Mouse (Mus musculus): ENCODE results near the gene Mprip.
"Not testable (repeated sequence)": the region's sequence is repeated elsewhere in the genome, so short reads cannot be mapped to it uniquely, and the experiment has no call there.

Mprip gene

DNA sequence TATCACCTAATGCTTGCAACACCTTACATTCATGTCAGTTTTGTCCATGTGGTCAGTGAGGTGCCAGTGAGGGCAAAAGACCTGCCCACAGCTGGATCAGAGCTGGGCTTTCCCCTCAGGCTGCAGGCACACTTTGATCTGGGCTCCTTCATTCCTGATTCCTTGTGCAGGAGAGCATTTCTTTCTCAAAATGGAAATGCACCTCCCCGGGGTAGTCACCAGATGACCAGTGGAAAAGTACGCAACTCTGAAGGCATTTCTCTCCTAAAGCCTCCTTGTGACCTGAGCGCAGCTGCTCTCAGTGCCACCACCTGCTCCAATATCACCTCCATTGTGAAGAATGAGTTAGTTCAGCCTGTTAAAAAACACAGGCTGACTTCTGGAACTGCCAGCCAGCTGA, at the start of gene Mprip:
Mprip (plus strand) TSS at position 301 of the 400 bp plus-strand sequence.
- DNase-seq = no peak

- DNase-seq = no peak
These were observed 49.5 kb upstream of the Mprip start for GRCm38 (mm10) chr11:59611646-59612045.

DNA sequence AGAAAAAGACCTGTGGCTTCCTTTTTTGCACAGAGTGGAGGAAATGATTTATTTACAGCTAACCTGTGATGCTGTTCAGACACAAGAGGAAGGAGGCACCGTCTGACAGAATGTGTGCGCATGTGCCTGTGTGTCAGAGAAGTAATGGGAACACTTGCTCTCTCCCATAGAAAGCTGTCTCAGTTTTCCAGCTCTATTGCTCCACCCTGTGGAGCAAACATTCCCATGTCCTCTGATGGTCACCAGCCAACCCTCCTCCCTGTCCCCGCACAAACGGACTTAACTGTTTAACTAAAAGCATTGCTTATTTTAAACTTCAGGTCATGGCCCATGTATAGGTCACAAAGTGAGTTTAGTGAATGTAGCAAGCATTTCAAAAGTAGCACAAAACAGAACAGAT, 47.0 kb upstream of the Mprip start:
- DNase-seq = peak in 1 of 2 experiments; percentile 64

GRCm38 (mm10) chr11:59616986-59617385, 44.1 kb upstream of the Mprip start:
- DNase-seq = not testable (repeated sequence)

DNA sequence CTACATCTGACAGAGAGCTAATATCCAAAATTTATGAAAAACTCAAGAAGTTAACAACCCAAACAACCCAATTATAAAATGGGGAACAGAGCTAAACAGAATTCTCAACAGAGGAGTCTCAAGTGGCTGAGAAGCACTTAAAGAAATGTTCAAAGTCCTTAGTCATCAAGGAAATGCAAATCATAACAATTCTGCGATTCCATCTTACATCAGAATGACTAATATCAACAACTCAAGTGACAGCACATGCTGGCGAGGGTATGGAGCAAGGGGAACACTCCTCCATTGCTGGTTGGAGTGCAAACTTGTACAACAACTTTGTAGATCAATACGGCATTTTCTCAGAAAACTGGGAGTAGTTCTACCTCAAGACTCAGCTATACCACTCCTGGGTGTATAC, 38.9 kb upstream of the Mprip start:
- no peak for DNase-seq

DNA sequence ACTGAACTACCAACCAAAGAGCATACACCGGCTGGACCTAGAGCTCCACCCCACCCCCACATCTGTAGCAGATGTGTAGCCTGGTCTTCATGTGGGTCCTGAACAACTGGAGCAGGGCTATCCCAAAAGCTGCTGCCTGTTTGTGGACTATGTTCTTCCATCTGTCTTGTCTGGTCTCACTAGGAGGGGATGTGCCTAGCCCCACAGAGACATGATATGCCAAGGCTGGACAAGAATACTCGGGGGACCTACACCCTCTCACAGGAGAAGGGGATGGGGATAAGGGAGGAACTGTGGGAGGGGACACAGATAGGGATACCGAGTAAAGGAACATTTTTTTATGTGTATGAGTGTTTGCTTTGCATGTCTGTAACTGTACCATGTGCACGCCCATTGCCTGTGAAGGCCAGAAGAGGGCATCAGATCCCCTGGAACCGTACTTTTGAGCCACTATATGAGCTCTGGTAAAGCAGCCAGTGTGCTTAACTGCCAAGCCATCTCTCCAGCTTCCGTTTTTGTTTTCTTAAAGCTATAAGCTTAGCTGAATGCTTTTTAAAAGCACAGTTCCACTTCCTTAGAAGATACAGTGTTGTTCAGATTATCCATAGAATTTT, 37.0 kb upstream of the Mprip start:
- peak; percentile 71 to 82 for DNase-seq

DNA sequence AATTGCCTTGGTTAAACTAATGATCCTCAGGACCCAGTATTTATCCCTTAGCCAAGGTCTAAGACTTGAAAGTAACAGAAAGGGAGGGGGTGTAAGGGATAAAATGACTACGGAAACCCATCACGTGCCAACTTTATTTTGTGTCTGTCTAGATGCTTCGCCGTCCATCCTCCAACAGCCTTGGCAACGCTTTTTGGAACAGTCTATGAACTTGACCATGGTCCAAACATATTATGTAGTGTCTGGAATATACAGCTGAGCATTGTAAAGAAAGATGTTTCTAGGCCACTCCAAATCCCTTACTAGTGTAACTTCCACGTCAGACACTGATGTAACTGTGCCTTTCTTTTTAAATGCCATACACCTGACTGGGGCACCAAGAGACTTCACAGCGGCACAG, 34.9 kb upstream of the Mprip start:
- no peak for DNase-seq

DNA sequence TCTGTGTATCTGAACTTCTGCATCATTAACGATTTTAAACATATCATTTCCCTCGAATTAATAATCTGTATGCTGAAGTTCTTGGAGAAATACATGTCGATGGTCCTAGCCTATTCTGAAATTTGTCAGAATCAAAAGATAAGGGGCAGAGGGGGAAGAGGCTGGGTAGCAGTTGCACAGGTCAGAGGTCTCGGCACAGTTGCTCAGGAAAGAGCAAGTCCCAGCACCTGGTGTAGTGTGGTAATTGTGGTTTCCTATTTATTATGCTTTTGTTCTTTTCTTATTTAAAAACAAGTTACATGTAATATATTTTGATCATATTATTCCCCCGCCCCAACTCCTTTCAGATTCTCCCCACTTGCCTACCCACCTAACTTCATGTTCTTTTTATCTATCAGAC, 32.9 kb upstream of the Mprip start:
- no peak for DNase-seq

GRCm38 (mm10) chr11:59629871-59630270, 31.2 kb upstream of the Mprip start:
- DNase-seq = no peak

GRCm38 (mm10) chr11:59631980-59632379, 29.1 kb upstream of the Mprip start:
- no peak for DNase-seq

DNA sequence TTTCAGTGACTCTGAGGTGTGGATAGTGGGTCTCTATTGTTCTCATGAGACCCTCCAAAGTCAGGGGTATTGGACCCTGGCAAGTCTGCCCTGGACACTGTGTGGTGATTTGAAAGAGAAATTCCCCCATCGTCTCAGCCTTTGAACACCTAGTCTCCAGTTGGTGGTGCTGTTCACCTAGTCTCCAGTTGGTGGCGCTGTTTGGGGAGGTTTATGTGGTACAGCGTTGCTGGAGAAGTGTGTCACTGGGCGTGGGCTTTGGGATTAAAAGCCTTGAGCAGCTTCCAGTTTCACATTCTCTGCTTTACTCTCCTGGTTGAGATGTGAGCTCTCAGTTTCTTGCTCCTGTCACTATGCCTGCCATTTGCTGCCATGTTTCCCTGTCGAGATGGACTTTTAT, 28.1 kb upstream of the Mprip start:
- peak; percentile 34 to 68 for DNase-seq

GRCm38 (mm10) chr11:59634001-59634660, 27.0 kb upstream of the Mprip start:
- no peak for DNase-seq

DNA sequence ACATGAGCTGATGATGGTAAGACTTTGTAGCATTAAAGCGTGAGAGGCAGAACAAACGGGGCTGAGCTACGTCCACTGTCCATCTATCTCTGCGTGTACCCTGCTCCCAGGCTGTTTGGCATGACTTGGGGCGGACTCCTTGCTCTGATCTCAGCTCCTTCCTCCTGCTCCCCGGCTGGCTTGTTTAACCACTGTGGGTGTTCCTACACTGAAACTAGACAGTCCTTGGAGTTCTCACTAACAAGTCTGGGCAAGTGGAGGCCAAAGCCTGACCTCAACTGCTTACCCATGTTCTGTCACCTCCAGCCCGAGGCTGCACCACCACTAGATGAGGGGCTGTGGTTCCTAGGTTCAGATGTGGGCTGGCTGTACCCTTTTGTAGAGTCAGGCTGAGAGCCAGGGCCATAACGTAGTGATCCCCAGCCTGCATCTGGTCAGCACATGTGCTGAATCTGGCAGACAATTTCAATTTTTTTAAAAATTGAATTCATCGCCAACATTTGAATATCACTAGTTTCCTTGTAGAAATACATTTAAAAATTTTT, 25.8 kb upstream of the Mprip start:
- no peak for DNase-seq

GRCm38 (mm10) chr11:59635821-59636694, 25.0 kb upstream of the Mprip start:
- DNase-seq = peak; percentile 35 to 37

- no peak for DNase-seq
These were observed 24.2 kb upstream of the Mprip start for GRCm38 (mm10) chr11:59636695-59637414.

- DNase-seq = no peak
These were observed 21.0 kb upstream of the Mprip start for GRCm38 (mm10) chr11:59639957-59640643.

DNA sequence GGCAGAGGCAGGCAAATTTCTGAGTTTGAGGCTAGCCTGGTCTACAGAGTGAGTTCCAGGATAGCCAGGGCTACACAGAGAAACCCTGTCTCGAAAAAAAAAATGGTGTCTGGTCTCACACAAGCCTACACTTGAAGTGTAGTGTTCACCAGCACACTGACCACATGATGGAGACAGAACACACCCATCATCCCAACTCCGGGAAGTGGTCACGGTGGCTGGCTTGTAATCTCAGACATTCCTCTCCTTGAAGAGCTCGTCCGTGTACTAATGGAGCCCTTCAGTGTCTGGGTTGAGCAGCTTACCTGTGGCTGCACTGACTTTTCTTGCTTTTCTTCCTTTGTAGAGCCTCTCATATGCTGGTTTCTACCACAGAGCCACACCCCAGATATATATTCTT, 19.9 kb upstream of the Mprip start:
- DNase-seq = no peak

DNA sequence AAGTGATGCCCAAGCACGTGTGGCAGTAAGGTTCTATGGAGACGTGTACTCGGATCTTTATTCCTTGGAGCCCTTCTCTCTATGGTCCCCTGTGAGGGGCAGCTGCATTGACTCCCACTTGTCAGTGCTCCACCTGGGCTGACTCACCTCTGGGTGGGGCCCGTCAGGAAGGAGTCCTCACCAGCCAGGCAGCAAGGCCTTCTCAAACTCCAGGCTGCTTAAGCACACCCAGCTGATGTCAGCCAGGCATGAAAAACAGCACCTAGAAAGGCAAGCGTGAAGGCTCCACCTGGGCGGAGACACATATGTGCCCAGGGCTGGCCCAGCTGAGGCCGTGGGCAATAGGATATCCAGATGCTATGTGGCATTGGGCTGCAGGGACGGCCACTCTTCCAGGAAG, 18.7 kb upstream of the Mprip start:
- no peak for DNase-seq

GRCm38 (mm10) chr11:59645036-59645435, 16.1 kb upstream of the Mprip start:
- no peak for DNase-seq

GRCm38 (mm10) chr11:59649058-59649457, 12.0 kb upstream of the Mprip start:
- DNase-seq = no peak

GRCm38 (mm10) chr11:59653003-59653402, 8.1 kb upstream of the Mprip start:
- no peak for DNase-seq

DNA sequence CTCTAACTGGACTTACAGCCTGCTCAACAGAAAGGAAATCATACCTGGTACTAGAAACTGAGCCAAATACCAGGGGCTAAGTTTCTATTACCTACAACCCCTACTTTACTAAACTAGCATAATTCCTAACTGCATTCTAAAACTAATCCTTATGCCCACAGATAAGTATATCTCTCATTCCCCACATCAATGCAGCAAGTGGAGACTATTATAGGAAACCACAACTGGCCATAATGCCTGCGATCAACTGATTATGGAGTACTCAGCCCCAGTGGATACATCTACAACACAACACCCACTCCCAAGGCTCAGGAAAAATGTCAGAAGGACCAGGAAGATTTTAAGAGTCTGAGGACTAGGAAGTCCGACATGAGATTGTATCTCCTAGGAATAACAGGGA, 7.6 kb upstream of the Mprip start:
- DNase-seq = no peak

All from cerebellum, postnatal 25 days (tissue).